Mouse (Mus musculus) ovary, postnatal 10 days (tissue): Measurements from ENCODE around the gene St3gal2.
"Not testable (repeated sequence)": the region's sequence is repeated elsewhere in the genome, so short reads cannot be mapped to it uniquely, and the experiment has no call there.

ENCODE experiments used
- DNase-seq: peaks from one replicate; pipeline ENCODE4 v3.0.0; 2022; ENCODE audit warnings: low spot score

The St3gal2 gene

DNA sequence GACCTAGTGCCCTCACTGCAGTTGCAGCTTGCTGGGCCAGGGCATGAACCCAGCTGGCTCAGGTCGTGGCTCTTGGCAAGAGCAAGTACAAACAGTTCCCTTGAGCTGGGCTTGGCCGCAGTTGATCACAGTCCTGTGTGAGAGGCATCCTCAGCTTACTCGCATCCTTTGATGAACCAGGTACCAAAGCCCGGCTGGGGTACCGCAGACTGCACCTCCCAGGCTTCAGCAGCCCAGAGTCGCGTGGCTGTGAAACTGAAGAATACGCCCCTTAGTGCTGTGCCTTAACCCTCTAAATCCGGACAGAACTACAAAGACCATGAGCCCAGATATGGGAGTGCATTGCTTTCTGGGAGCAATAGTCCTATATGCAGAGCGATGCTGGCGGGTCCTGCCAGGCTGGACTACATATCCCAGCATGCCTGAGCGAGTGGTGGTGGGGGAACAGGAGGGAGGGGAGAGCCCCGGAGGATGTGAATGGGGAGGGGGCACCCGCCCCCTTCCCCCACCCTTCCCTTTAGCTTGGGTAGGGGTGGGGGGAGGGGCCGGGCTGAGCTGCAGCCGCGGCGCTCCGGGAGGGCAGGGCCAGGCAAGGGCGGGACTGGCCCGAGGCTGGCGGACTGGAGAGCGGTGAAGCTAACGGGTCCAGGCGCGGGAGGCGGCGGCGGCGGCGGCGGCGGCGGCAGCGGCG is at the start of gene St3gal2:
Gene St3gal2, plus strand, starts transcription at position 582 of the 691 bp plus-strand sequence.
- peak; percentile 41 for DNase-seq

DNA sequence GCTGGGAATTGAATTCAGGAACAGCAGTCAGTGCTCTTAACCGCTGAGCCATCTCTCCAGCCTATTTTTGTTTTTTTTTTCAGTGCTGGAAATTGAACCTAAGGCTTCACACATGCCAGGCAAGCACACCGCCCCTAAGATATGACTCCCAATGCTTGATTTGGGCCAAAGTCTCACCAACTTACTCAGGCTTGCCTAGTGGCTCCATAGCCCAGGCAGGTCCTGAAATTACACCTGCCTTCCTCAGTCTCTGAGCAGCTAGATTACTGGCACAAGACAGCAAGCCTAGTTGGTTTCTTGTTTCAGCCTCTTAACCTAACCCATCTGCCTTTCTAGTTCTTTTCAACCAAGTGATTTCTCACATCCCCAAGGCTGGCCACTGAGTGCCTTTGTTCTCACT is 49.2 kb upstream of the St3gal2 start:
- no peak for DNase-seq

DNA sequence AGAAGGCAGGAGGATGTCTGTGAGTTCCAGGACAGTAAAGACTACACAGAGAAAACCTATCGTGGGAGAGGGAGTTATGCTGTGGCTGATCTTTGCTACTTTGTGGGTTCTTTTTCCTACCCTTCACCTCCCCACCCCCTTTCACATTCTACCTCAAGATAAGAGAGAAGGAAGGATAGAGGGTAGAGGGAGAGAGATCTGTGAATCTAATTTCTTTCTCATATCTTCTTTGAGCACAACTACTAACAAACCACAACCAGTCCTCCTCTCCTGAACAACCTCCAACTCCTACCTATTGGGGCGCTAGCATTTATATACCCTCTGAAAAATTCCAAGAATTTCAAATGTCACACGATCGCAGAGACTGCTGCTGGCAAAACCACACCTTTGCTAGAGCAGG is 41.9 kb upstream of the St3gal2 start:
- no peak for DNase-seq

DNA sequence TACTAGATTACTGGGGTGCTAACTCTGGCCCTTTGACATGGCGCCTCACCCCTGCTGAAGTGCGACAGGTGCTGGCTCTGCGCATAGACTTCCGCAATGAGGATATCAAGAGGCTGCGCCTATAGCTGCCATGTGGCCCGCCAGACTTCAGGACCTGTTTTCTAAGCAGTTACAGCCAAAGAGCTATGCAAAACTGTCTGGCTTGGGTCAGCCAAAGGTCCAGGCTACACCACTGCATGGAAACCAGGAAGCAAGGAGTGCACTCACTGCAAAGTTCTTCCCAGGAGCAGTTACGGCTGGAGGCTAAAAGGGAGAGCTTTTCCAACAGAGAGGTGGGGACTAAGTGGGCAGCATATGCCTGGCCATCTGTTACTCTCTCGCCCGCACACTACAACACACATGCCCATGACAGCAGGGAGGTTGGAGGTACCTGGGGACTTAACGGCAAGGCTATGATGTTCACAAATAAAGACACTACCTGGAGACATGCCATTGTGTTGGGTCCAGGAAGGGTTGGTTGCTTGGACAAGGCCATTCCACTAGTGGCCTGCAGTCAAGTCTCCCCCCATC is 37.9 kb upstream of the St3gal2 start:
- DNase-seq: no peak

DNA sequence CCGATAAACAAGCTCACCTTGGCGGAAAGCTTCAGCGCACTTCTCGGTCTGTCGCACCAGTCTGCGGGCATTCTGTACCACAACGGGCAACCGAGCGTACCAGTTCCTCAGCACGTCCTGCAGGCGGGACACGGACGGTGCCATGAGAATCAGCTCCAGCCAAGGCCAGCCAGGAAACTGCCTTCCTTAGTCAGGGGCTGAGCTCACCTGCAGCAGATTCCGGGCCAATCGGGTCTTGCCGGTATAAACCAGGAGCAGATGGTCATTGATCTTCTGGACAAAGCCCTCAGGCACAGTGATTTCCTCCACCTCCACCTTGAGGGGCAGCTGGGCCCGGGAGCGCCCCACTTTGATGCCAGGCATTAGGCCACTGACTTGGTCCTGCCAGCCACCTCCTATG is 35.9 kb upstream of the St3gal2 start:
- no peak for DNase-seq

DNA sequence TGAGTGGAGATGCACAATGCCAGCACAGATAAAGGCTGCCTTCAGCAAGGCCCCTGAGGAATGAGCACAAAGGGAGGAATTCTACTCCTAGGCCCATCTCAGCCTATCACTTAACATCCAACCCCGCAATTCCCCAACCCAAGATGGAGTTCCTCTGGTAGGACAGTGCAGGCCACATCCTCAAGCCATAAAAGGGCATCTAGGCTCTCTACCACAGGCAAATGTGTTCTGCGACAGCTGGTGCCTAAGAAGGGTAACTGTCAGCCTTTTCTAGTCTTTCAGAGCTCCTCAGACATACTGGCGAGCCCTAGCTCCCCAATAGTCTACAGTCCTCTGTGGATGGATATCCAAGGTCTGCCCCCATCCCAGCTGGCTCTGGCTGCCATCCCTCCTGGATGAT is 33.1 kb upstream of the St3gal2 start:
- DNase-seq: no peak

DNA sequence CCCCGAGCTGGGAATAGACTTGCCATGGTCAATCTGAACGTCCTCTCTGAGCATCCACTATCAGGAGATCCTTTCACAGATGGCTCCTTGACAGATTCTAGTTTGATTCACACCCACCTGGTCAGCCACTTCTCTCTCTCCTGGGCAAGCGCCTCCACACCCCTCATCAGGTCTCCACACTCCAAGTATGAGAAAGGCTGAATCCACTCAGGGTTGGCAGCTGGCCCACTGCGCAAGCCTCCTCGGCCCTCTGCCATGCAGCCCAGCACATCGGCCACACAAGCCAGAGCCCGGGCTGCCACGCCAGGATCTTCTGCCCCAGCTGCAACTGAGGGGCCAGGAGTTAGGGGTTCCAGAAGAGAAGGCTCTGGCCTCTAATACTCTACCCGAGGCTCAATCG is 32.2 kb upstream of the St3gal2 start:
- no peak for DNase-seq

DNA sequence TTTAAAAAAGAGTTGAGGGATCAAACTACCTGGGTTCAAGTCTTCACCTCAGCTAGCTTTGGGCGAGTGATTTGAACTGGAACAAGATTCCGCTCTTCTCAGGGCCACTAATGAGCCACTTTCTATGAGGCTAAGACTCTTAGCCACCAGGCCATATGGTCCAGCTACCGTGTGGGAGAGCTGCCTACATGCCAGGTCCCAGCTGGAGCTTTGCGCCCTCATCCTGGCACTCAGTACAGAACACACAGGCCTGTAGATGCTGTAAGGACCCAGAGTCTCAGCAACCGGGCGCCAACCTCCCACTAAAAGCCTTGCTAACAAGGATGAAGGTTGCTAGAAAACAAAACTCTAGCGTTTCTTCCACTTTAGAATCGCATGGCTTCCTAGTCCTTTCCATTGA is 31.3 kb upstream of the St3gal2 start:
- no peak for DNase-seq

DNA sequence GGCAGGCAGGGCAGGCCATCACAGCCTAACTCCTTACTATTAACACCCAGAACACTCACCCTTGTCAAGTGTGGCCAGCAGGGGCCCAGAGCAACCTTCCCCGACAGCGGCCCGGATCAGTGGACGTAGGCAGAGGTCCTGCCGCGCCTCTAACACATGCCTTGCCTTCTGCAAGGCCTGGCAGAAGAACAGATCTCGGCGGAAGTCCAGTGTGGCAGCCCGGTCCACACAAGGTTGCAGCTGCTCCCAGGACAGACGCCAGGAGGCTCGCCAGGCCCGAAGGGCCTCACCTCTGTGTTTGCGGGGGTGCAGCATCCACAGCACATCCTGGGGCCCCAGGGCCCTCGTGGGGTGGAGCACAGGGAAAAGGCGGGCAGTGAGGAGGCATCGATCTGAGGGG is 30.9 kb upstream of the St3gal2 start:
- no peak for DNase-seq

DNA sequence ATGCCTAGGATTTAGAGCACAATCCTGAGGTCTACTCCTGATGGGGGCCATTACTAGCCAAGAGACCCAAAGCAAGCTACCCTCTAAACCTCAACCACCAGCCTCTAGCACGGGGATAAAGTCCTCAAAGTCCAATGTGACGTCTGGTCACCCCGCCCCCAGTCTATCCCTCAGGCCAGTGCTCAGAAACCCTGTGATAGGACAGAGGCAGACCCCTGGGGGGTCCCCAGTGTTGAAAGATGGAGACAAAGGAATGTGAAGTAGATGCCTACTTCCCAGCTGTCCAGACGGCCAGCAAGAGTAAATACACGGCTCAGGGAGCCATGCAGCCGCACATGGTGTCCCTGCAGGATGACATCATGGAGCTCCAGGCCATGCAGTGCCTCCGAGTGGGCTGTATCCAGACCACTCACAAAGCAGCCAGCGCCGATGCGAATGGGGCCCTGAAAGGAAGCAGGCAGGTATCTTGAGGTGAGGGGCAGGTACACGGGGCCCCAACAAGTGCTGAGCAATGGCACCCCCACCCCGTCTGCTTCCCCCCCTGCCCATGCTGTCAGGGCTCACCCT is 29.7 kb upstream of the St3gal2 start:
- DNase-seq: no peak

DNA sequence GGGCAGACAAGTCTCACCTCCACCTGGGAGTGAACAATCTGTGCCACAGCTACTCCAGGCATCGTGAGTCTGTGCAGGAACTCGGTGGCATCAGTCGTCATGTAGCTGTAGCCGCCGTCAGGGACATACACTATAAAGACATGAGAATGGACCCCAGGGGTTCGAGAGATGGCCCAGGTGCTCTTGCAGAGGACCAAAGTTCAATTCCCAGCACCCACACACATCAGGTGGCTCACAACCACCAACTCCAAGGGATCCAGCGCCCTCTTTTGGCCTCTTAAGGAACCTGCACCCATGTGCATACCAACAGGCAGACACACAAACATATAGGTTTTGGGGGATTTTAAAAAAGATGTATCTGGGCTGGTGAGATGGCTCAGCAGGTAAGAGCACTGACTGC is 27.7 kb upstream of the St3gal2 start:
- DNase-seq: no peak

DNA sequence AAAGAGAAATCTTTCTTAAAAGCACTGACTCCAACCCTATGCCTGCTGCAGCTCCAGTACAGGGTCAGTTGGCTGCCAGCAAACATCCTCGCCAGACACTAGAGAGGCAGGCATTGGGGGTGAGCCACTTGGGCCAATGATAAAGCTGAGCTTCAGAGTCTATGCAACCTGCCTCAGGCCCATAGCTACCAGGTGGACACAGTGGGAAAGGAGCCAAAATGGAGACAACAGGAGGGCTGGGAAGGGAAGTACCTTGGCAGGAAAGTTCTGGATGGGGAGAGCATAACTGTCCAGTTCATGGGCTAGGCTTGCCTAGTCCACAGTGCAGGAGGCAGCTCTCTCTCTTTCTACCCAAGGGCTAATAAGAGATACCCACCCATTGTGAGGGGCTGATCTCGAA is 26.8 kb upstream of the St3gal2 start:
- no peak for DNase-seq

DNA sequence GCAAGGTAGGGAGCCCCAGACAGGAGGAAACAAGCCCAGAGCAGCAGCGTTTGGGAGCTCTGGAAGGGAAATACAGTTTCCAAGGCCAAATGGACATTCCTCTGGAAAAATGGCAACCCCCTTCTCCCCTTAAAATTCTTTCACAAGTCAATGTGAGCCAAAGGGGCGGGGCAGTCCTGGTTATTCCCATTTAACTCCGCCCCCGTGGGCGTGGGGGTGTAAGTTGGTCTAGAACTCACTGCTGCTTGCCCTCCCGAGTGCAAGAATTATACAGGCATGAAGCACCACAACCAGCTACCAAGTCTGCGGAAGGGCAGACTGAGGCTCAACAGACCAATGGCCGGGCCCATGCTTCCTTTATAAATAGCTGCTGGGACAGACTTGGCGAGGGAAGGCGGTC is 24.9 kb upstream of the St3gal2 start:
- DNase-seq: no peak

DNA sequence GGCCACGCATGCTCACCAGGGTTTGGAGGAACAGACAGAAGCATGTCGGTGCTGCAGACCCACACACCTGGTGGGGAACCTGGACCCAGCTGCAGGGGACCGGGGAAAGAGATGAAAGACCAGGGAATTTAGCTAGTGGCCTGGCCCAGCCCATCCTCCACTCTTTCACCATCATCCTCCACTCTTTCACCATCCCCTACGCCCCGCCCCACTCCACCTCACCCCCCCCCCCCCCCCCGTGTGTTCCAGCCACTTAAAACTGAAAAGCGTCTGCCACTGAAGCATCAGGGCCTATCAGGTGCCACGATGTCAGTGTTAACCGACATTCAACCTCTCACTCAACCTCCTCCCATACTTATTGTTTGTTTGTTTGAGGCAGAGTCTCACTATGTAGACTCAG is 24.5 kb upstream of the St3gal2 start:
- DNase-seq: no peak

DNA sequence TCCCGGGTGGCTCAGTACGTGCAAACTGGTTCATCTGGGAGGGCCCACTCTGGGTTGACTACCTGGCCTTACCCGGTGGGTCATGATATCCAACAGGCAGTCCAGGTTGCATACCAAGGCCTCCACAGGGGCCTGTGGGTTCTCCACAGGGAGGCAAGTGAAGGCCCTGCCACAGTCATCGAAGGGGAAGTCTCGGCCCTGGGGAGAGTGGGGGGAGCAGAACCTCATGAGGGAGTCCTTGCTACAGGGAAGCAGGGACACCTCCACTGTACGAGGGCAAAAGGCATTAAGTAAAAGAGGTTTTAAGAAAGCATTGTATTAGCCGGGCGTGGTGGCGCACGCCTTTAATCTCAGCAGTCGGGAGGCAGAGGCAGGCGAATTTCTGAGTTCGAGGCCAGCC is 23.9 kb upstream of the St3gal2 start:
- no peak for DNase-seq

DNA sequence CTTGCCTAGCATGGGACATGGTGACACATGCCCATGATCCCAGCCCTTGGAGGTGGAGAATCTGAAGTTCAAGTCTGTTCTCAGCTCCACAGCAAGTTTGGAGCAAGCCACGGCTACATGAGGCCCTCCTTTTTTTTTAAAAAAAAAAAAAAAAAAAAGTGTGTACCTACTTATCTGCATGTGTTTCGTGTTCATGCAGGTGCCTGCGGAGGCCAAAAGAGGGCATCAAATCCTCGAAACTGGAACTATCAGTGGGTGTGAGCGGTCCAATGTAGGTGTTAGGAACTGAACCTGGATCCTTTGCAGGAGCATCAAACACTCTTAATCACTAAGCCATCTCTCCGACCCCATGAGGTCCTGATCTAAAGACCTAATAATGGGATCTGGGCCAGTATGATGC is 22.2 kb upstream of the St3gal2 start:
- DNase-seq: no peak

DNA sequence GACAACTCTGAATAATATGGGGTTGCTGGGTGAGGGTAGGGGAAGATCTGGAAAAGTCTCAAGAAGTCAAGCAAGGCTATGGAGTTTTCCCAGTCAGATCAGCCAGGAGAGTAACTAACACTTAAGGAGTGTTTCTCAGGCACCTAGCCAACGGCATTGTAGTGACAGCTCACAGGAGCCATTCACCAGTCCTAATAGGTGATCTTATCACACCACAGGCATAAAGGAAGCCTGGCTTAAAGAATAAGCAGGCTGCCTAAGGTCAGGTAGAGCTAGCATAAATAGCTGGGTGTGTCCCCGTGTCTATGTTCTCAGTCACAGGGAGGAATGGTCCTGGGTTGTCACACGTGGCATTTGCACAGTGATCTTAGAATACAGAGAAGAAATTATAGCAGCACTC is 18.7 kb upstream of the St3gal2 start:
- DNase-seq: no peak

DNA sequence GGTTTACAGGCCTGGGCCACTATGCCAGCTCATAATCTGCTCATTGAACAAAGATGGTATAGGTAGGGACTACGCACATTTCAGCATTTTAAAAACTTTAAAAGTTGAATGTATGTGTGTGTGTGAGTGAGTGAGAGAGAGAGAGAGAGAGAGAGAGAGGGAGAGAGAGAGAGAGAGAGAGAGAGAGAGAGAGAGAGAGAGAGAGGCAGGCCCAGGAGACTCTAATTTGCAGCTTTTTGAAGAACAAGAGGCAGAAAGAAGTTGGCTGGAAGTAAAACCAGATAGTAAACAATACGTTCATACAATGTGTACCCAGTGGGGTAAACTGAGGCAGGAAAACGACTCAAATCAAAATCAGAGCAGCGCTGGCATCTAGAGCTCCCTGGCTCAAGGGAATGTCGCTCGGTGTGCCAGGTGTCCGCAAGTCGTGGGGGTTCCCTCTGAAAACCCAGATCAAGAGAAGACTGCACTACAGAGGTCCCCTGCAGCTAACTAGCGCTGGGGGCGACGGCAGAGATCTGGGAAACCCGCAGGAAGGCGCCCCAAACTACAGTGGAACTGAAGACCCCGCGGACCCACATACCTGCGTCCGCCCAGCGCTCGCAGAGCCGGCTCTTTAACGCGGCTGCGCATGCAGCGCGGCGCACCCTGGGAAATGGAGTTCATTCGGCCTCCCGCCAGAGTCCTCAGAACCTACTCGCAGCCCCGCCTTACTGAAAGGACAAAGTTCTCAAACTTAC is 17.7 kb upstream of the St3gal2 start, which contains the start of gene Fuk:
Gene Fuk, minus strand, starts transcription at position 650 of the 740 bp plus-strand sequence.
- DNase-seq: peak; percentile 52

DNA sequence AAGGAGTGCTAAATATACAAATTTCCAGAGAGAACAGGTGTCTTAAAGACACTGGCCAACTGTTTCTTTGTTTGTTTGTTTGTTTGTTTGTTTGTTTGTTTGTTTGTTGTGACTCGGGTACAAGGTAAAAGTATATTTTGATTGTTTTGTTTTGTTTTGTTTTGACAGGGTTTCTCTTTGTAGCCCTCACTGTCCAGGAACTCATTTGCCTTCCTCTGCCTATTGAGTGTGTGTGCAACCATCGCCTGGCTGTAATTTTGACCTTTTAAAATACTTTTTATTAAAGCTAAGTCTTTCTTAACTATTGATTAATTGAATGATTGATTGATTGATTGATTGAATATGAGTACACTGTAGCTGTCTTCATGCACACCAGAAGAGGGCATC is 17.1 kb upstream of the St3gal2 start:
- no peak for DNase-seq

DNA sequence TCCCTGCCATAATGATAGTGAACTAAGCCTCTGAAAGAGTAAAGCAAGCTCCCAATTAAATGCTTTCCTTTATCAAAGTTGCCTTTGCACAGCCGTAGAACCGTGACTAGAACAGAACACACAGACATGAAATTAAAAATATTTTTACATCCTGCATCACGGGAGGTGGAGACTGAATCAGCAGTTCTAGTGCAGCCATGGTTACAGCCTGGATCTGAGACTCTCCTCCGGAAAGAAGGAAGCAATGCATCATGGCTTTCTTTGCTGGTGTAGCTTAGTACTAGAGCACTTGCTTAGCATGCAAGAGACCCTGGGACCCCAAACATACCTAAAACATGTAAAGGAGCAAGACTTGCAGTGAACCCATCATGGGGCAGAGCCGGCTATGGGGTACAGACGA is 14.3 kb upstream of the St3gal2 start:
- DNase-seq: no peak

DNA sequence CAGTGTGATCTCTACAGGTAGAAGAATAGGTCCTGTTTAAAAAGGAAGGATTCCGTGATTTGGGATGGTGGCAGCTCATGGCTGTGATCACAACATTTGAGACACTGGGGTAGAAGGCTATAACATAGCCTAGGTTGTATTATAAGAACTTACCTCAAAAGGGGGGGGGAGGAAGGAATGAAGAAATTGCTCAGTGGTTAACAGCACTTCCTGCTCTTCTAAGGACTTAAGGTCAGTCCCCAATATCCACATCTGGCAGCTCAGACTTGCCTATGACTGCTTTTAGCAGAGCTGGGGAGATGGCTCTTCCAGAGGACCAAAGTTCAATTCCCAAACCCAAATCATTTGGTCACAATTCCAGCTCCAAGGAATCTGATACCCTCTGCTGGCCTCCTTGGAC is 13.0 kb upstream of the St3gal2 start:
- DNase-seq: no peak

DNA sequence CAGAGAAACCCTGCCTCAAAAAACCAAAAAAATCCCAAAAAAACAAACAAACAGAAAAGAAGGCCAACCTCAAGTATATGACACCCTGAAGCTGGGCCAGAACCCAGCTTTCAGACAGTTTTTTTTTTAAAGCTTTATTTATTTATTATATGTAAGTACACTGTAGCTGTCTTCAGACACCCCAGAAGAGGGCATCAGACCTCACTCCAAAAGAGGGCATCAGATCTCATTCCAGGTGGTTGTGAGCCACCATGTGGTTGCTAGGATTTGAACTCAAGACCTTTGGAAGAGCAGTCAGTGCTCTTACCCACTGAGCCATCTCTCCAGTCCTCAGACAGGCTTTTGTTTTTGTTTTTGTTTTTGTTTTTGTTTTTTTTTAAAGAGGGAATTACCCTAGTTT is 9.9 kb upstream of the St3gal2 start:
- DNase-seq: not testable (repeated sequence)
